ENCODE assay signal across 20 mouse cellular contexts in genomic region chr14:118058581-118058886, GRCm38 (mm10). TPM values are rescaled to one million over a fixed set of nuclear protein-coding genes. Genes with fewer than 3 reads are reported as not detected.
"Had no signal": no experiment of that assay in that cellular context is flagged by ENCODE, and none has a peak within 500 bp of the region (broad histone marks: within the 10 kb centered on the region; RNA-seq: fewer than 3 reads in every experiment).

No protein-coding gene starts in this region.

- H3K9me3 ChIP-seq: liver, embryonic 13.5 days; midbrain, embryonic 10.5 days; midbrain, embryonic 13.5 days; neural tube, embryonic 13.5 days had no signal

- H3K9ac ChIP-seq: liver, embryonic 13.5 days; midbrain, embryonic 13.5 days; neural tube, embryonic 13.5 days had no signal

- H3K4me3 ChIP-seq: layer of hippocampus, adult 2 months; left cerebral cortex, adult 2 months; liver, embryonic 13.5 days; megakaryocyte, embryonic 14.5 days; midbrain, embryonic 10.5 days; midbrain, embryonic 13.5 days; myocyte; neural tube, embryonic 13.5 days had no signal

- H3K4me1 ChIP-seq: liver, embryonic 13.5 days; megakaryocyte, embryonic 14.5 days had no signal

- H3K27ac ChIP-seq: kidney, postnatal 0 days; layer of hippocampus, adult 2 months; left cerebral cortex, adult 2 months; liver, embryonic 13.5 days; midbrain, embryonic 10.5 days; midbrain, embryonic 13.5 days; neural tube, embryonic 13.5 days had no signal

- H3K4me2 ChIP-seq: liver, embryonic 13.5 days; midbrain, embryonic 13.5 days; neural tube, embryonic 13.5 days had no signal

- DNase-seq: kidney, adult 18-20 months; kidney, postnatal 25 days; layer of hippocampus, adult 9-11 months; liver, embryonic 13.5 days; lung, adult 2 months; retina, postnatal 1 day; right cerebral cortex, postnatal 25 days; thymus, adult 18-20 months; thymus, postnatal 14 days; thymus, postnatal 4 days had no signal

- ATAC-seq: midbrain, embryonic 13.5 days; midbrain, embryonic 16.5 days had no signal

- H3K36me3 ChIP-seq: liver, embryonic 13.5 days; midbrain, embryonic 10.5 days; midbrain, embryonic 13.5 days; neural tube, embryonic 13.5 days had no signal

- H3K27me3 ChIP-seq: liver, embryonic 13.5 days; megakaryocyte, embryonic 14.5 days had no signal

RNA-seq across cellular contexts. Expression of gene Dct, which starts 6.5 kb away (rescaled TPM):
- total RNA-seq: monocyte, adult 5-6 weeks had no signal
